Mouse (Mus musculus) adrenal gland (tissue): ENCODE data around the gene Fam57b.

ENCODE experiments used
- intact Hi-C: fragments of 180-260 bp; cut with DNase I; formaldehyde crosslinking; loops from one replicate; pipeline ENCODE4 v1.15.1; 2025

The Fam57b gene

GRCm38 (mm10) chr7:126862147-126862784 lies 64.8 kb downstream of the Fam57b start, which contains the start of gene Ino80e:
Gene Ino80e (minus strand): TSS chr7:126862377.
- intact Hi-C loops, result no loop called here

DNA sequence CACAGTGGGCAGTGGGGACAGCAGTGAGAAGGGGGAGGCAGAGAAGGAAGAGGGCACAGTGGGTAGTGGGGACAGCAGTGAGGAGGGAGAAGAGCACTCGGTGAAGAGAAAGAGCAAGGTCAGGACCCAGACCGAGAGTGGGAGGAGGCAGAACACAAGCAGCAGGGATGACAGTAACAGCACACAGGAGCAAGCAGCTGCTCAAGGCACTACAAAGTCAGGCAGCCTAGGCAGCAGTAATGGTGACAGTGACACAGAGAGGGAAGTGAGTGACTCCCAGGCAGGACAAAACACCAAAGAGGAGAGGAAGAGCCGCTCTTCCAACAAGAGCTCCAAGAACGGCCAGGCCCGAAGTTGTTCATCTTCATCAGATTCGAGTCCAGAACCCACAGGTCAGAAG lies 66.3 kb downstream of the Fam57b start:
- intact Hi-C loops, result no loop called here

GRCm38 (mm10) chr7:126867534-126867933 lies 70.1 kb downstream of the Fam57b start:
- intact Hi-C loops, result no loop called here

DNA sequence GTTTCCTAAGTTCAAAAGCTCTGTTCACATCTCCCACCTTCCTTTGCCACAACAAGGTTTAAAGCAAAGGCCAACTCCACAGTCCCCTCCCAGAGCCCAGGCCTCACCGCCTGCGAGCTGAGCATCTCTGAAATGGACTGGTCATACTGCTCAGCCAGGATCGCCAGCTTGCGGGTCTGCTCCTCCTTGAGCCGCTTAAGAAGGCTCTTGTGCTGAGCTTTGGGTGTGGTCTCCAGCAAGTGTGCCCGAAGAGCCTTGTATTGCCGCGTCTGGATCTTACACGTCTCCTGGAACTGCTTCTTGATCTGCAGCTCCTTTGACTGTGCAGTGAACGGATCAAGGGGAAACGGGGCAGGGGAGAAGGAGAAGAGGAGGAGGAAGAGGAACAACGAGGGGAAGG lies 70.5 kb downstream of the Fam57b start:
- intact Hi-C loops, result no loop called here

GRCm38 (mm10) chr7:126869780-126870519 lies 72.5 kb downstream of the Fam57b start:
- intact Hi-C loops, result no loop called here

GRCm38 (mm10) chr7:126870520-126870891 lies 73.0 kb downstream of the Fam57b start:
- intact Hi-C loops, result no loop called here

DNA sequence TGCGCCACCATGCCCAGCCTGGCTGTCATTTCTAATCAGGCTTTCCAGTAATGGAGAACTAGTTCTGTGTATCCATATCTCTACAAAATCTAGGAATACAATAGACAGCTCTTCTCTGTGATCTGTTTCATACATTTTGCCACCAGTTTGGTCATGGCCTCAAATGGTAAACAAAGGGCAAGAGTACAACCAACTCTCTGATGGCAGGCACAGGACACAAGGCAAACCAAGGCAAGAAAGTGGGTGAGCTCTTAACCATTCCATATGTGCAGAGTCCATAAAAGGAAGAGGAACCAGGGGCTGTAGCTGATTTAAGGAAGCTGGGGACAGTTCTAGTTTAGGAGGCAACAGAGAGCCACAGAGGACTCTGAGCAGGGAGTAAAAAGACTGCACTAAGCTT lies 79.8 kb downstream of the Fam57b start:
- intact Hi-C loops, result no loop called here
